Mouse (Mus musculus) limb, embryonic 14.5 days (tissue): Measurements from ENCODE around the gene Galnt6. TPM values are rescaled to one million over a fixed set of nuclear protein-coding genes. Genes with fewer than 3 reads are reported as not detected.

Experiments
- ATAC-seq: fragments of 200-750 bp; cut with Nextera tagmentation; 2 replicates; pipeline ENCODE4 v1.8.0; 2017; ENCODE audit warnings: low read depth, moderate number of reproducible peaks, moderate TSS enrichment; ENCODE audit not compliant: low FRiP score
- DNase-seq: peaks from one replicate; pipeline ENCODE4 v3.0.0-alpha.2; 2015; ENCODE audit warnings: low spot score
- H3K27ac ChIP-seq: fragments of 300-500 bp; sonication (generic); replicated peaks from 2 replicates; pipeline ENCODE4 v1.5.1; 2014; ENCODE audit warnings: low read depth, mild to moderate bottlenecking, low read length, moderate library complexity, mixed read lengths
- H3K27me3 ChIP-seq: fragments of 300-500 bp; sonication (generic); 2 replicates; pipeline ENCODE4 v1.6.1; 2014; ENCODE audit warnings: low read length, mixed read lengths; ENCODE audit not compliant: control insufficient read depth, insufficient read depth
- H3K36me3 ChIP-seq: fragments of 300-500 bp; sonication (generic); 2 replicates; pipeline ENCODE4 v1.6.1; 2014; ENCODE audit warnings: mild to moderate bottlenecking, low read length, moderate library complexity, mixed read lengths; ENCODE audit not compliant: control insufficient read depth, insufficient read depth
- H3K4me1 ChIP-seq: fragments of 300-500 bp; sonication (generic); 2 replicates; pipeline ENCODE4 v1.6.1; 2014; ENCODE audit warnings: antibody characterized with exemption, low read length, mixed read lengths; ENCODE audit not compliant: control insufficient read depth, insufficient read depth
- H3K4me2 ChIP-seq: fragments of 300-500 bp; sonication (generic); replicated peaks from 2 replicates; pipeline ENCODE4 v1.6.1; 2014; ENCODE audit warnings: low read depth, mild to moderate bottlenecking, low read length, moderate library complexity; ENCODE audit not compliant: severe bottlenecking
- H3K4me3 ChIP-seq: fragments of 300-500 bp; sonication (generic); replicated peaks from 2 replicates; pipeline ENCODE4 v1.5.1; 2014; ENCODE audit warnings: low read length
- H3K9ac ChIP-seq: fragments of 300-500 bp; sonication (generic); 2 replicates; pipeline ENCODE4 v1.6.1; 2014; ENCODE audit warnings: mild to moderate bottlenecking, low read depth, low read length, moderate library complexity; ENCODE audit not compliant: severe bottlenecking
- H3K9me3 ChIP-seq: fragments of 300-500 bp; sonication (generic); 2 replicates; pipeline ENCODE4 v1.6.1; 2016; ENCODE audit warnings: low read length; ENCODE audit not compliant: control insufficient read depth
- POLR2A ChIP-seq: fragments of 200-500 bp; IDR thresholded peaks from 2 replicates; pipeline ENCODE4 v1.8.0; 2012; ENCODE audit warnings: inconsistent platforms, mild to moderate bottlenecking, moderate library complexity, borderline replicate concordance; ENCODE audit not compliant: insufficient read depth, insufficient read length; ENCODE audit errors: extremely low read depth
- WGBS: fragments of 180-500 bp; shearing (Covaris S2); extraction: QIAGEN DNeasy Blood & Tissue Kit; methylation state at CpG from one replicate; pipeline ENCODE4 v1.1.7; 2014; 5-methylcytosine and 5-hydroxymethylcytosine counted together
- polyA plus RNA-seq, 2 experiments: library from polyadenylated mRNA; depleted of rRNA in 1 of 2; stranded (reverse) in 1 of 2; unstranded in 1 of 2; fragments of >200 nt; fragmentation: Nextera tagmentation in 1 of 2; extraction: Ambion mirVana in 1 of 2; gene quantifications; 2 replicates each; pipeline versions ENCODE4 v1.2.1 to v1.2.3; 2012 to 2014

The Galnt6 gene
- polyA plus RNA-seq, 2 experiments: 1.1 to 1.9 TPM

DNA sequence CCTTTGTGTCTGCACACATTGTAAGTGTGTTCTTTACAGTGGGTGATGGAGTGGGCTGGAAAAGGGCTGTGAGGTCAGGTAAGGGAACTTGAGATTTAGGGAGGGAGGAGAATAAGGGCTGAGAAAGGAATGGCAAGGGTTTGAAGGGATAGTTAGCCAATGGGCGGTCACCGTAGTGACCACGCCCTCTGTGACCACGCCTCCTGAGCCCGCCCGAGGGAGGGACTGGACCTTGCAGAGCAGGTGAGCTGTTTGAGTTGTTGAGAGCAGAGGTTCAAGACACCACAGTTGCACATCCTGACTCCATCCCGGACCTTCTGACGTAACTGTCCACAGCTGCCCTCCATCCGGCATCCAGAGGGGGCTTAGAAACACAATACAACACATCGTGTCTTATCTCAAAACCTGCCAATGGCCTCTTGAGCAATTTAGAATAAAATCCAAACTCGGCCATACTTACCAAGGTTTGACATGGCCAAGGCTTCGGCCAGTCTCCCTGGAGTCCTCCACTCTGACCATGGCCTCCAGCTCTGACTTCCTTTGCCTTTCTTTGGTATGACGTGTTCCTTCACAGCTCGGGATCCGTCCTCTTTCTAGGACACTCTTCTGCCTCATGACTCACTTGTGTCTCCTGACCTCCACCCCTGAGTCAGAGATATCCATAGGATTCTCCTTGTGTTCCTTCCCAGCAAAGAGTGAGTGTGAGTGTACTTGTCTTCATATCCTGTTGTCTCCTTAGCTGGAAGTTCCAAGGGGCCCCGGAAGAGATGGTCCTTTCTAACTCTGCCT is 35.2 kb upstream of the Galnt6 start:
- H3K4me3 ChIP-seq: no peak overlapping the region
- DNase-seq (no peak), ATAC-seq (no peak)
- no peaks in the 10 kb centered on the region for H3K36me3 ChIP-seq
- H3K4me2 ChIP-seq: no peak overlapping the region
- H3K9me3 ChIP-seq: no peaks in the 10 kb centered on the region
- no peak for TF ChIP-seq POLR2A
- WGBS: 81% methylated on average over 16 of the region's 16 CpGs
- no peak overlapping the region for H3K9ac ChIP-seq
- H3K4me1 ChIP-seq: peaks cover 10% of the 10 kb centered on the region; the same call in 1 of the 2 replicates
- no peak overlapping the region for H3K27ac ChIP-seq
- no peaks in the 10 kb centered on the region for H3K27me3 ChIP-seq

DNA sequence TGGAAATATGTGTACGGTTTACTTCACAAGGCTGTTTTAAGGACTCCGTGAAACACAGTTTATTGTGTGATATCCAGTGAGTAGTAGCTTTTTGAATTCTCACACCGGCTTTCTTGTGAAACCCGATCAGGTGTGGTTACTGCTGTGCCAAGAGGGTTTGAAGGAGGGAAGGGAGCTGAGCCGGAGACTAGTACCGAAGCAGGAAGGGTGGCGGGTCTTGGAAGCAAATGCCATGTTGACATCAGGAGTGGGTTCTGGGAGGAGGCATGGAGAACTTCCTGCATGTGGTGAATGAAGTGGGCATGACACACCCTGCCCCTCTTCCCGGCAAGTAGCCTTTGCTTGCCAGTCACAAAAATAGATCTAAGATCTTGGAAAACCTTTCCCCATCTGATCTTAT is 33.5 kb upstream of the Galnt6 start:
- Histone ChIP-seq H3K4me3 (peak overlapping the region; percentile 61), H3K4me1 (peaks cover 10% of the 10 kb centered on the region; the same call in 1 of the 2 replicates), H3K27ac (no peak overlapping the region), H3K27me3 (no peaks in the 10 kb centered on the region), H3K9ac (0 out of 2 replicates have a peak overlapping the region, but pooled peaks have one; percentile 58), H3K9me3 (no peaks in the 10 kb centered on the region), H3K4me2 (peak overlapping the region; percentile 93), H3K36me3 (no peaks in the 10 kb centered on the region)
- TF ChIP-seq POLR2A: no peak
- WGBS: 29% methylated on average over 8 of the region's 8 CpGs
- ATAC-seq (no peak), DNase-seq (no peak)

DNA sequence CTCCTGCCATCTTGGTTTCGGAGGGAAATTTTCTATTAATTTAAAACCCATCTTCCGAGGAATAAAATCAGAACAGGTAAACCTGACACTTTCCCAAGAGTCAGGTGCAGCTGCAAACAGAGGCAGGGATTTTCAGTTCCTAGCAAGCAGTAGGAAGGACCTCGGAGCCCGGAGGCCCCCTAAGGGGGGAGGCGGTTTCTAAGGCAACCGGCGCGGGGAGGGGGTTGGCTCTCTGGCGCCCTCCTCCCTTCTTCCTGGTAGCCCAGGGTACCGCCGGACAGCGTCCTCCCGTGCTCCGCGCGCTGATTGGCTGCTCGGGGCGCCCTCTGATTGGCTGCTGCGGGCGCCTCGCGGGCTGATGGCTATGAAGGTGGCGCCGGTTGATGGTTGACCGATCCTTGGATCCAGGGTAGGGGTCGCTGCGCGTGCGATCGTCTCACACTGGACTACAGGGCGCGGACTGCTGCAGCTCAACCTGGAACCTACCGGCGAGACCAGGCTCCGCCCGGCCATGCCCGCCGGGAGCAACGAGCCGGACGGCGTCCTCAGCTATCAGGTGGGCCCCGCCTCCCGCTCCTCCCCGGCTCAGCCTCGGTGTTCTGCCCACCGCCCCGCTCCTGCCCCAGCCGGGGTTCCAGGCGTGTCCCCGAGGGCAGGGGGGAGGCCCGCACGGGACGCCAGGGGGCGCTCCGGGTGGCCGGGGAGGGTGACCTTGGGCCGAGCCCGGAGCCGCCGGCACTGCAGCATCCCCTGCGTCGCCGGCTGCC is 32.4 kb upstream of the Galnt6 start, which contains the start of gene Slc4a8:
Slc4a8 (plus strand) TSS at position 329 of the 767 bp plus-strand sequence.
- Histone ChIP-seq H3K4me2 (peak within 1 kb of the TSS; percentile 93), H3K36me3 (no peaks in the 10 kb centered on the region), H3K27ac (0 out of 2 replicates have a peak within 1 kb of the TSS, but pooled peaks have one; percentile 39), H3K9ac (peak within 1 kb of the TSS; percentile 58), H3K4me3 (peak within 1 kb of the TSS; percentile 61), H3K27me3 (no peaks in the 10 kb centered on the region), H3K9me3 (no peaks in the 10 kb centered on the region), H3K4me1 (peaks cover 10% of the 10 kb centered on the region; the same call in 1 of the 2 replicates)
- ATAC-seq (peak; percentile 95), DNase-seq (peak; percentile 94)
- TF ChIP-seq POLR2A: no peak
- WGBS: under 1% methylated on average over 50 of the region's 64 CpGs

DNA sequence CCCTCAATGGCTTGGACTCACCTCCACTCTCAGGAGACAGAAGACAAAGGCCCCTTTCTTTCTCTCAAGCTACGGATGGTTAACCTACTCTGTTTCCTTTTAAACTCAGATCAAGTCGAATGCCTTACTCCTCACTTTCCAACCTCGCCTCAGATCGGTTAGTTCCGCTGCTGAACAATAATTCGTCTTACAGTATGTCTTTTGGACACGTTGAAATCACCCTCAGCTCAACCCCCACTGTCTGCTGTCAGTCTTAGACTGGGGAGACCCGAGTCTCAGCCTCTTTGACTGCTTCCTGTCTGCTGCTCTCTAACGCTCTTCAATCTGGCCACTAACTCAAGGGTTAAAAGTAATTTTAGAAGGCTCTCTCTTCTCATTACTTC is 31.9 kb upstream of the Galnt6 start:
- Histone ChIP-seq H3K36me3 (no peaks in the 10 kb centered on the region), H3K27me3 (no peaks in the 10 kb centered on the region), H3K4me3 (peak overlapping the region; percentile 61), H3K9ac (0 out of 2 replicates have a peak overlapping the region, but pooled peaks have one; percentile 21), H3K4me2 (peak overlapping the region; percentile 93), H3K9me3 (no peaks in the 10 kb centered on the region), H3K27ac (0 out of 2 replicates have a peak overlapping the region, but pooled peaks have one; percentile 39), H3K4me1 (peaks cover 10% of the 10 kb centered on the region; the same call in 1 of the 2 replicates)
- 17% methylated on average over 9 of the region's 9 CpGs for WGBS
- DNase-seq: no peak
- peak; percentile 19; the same call in 1 of the 2 replicates for ATAC-seq
- TF ChIP-seq POLR2A: no peak

GRCm38 (mm10) chr15:100759286-100759685 is 30.1 kb upstream of the Galnt6 start:
- Histone ChIP-seq H3K36me3 (no peaks in the 10 kb centered on the region), H3K4me2 (no peak overlapping the region), H3K27ac (no peak overlapping the region), H3K4me3 (no peak overlapping the region), H3K27me3 (no peaks in the 10 kb centered on the region), H3K4me1 (peaks cover 10% of the 10 kb centered on the region; the same call in 1 of the 2 replicates), H3K9ac (no peak overlapping the region), H3K9me3 (no peaks in the 10 kb centered on the region)
- 87% methylated on average over 10 of the region's 10 CpGs for WGBS
- DNase-seq (no peak), ATAC-seq (no peak)
- TF ChIP-seq POLR2A: no peak
